Mouse (Mus musculus) cerebellum, adult 9-11 months (tissue): ENCODE measurements around the gene Hcfc1r1.

ENCODE experiments used
- DNase-seq: peaks from one replicate; pipeline ENCODE4 v3.0.0; 2022

The Hcfc1r1 gene

GRCm38 (mm10) chr17:23673424-23674073 lies at the start of gene Hcfc1r1, which contains the start of gene Thoc6:
TSS of gene Hcfc1r1 (plus strand) at chr17:23673596.
TSS of gene Thoc6 (minus strand) at chr17:23673882.
- DNase-seq, result peak; percentile 98

GRCm38 (mm10) chr17:23627813-23628212 lies 45.6 kb upstream of the Hcfc1r1 start:
- DNase-seq, result no peak

- DNase-seq, result peak; percentile 75
Measured at GRCm38 (mm10) chr17:23630195-23631020, 43.0 kb upstream of the Hcfc1r1 start.

- DNase-seq, result no peak
Measured at GRCm38 (mm10) chr17:23631241-23631640, 42.2 kb upstream of the Hcfc1r1 start.

- no peak for DNase-seq
Measured at GRCm38 (mm10) chr17:23644613-23645495, 28.5 kb upstream of the Hcfc1r1 start, which contains the start of gene Mmp25. TSS of gene Mmp25 (minus strand) at chr17:23645277.

- no peak for DNase-seq
Measured at GRCm38 (mm10) chr17:23645894-23646293, 27.5 kb upstream of the Hcfc1r1 start.

- no peak for DNase-seq
Measured at GRCm38 (mm10) chr17:23651363-23651762, 22.0 kb upstream of the Hcfc1r1 start.

GRCm38 (mm10) chr17:23653324-23653723 lies 20.1 kb upstream of the Hcfc1r1 start:
- no peak for DNase-seq

GRCm38 (mm10) chr17:23654001-23654400 lies 19.4 kb upstream of the Hcfc1r1 start:
- DNase-seq, result no peak

- no peak for DNase-seq
Measured at GRCm38 (mm10) chr17:23654410-23654809, 19.0 kb upstream of the Hcfc1r1 start.

- DNase-seq, result no peak
Measured at GRCm38 (mm10) chr17:23658450-23658849, 14.9 kb upstream of the Hcfc1r1 start.

GRCm38 (mm10) chr17:23660117-23660875 lies 13.1 kb upstream of the Hcfc1r1 start, which contains the start of gene Bicdl2:
TSS of gene Bicdl2 (plus strand) at chr17:23660506.
- DNase-seq, result peak; percentile 57

- DNase-seq, result peak; percentile 8
Measured at GRCm38 (mm10) chr17:23660876-23661200, 12.6 kb upstream of the Hcfc1r1 start.

GRCm38 (mm10) chr17:23661526-23661925 lies 11.9 kb upstream of the Hcfc1r1 start:
- peak; percentile 15 for DNase-seq

GRCm38 (mm10) chr17:23664556-23665021 lies 8.8 kb upstream of the Hcfc1r1 start:
- peak; percentile 29 for DNase-seq

GRCm38 (mm10) chr17:23665511-23665910 lies 7.9 kb upstream of the Hcfc1r1 start:
- DNase-seq, result peak; percentile 14

GRCm38 (mm10) chr17:23670516-23671074 lies 2.8 kb upstream of the Hcfc1r1 start:
- DNase-seq, result peak; percentile 62

- DNase-seq, result no peak
Measured at GRCm38 (mm10) chr17:23671519-23671918, 1.9 kb upstream of the Hcfc1r1 start.

GRCm38 (mm10) chr17:23672761-23673160 lies 635 bp upstream of the Hcfc1r1 start:
- DNase-seq, result peak; percentile 61

GRCm38 (mm10) chr17:23674271-23674952 lies 1.0 kb downstream of the Hcfc1r1 start:
- peak; percentile 81 for DNase-seq

GRCm38 (mm10) chr17:23675127-23675526 lies 1.7 kb downstream of the Hcfc1r1 start:
- peak; percentile 76 for DNase-seq
